ENCODE assay signal across 23 mouse cellular contexts in genomic region chr17:50915216-50915615, GRCm38 (mm10).
DNase-seq lines count a peak whose midpoint lies in the region; ATAC-seq and TF ChIP-seq lines count a peak whose summit lies in the region.
"Had no signal": no experiment of that assay in that cellular context is flagged by ENCODE, and none has a peak within 500 bp of the region (broad histone marks: within the 10 kb centered on the region; RNA-seq: fewer than 3 reads in every experiment).

No protein-coding gene starts in this region.

- H3K79me2 ChIP-seq in liver, adult 2 months (ENCODE audit: control insufficient read depth, insufficient read depth, low read length) = no peaks in the 10 kb centered on the region

- intact Hi-C loops in left cerebral cortex, adult 2 months (cut with DNase I) = no loop called here

- no peaks in the 10 kb centered on the region for H3K4me1 ChIP-seq in liver, adult 2 months (ENCODE audit: control insufficient read depth, insufficient read depth, low read length)
- H3K4me1 ChIP-seq in liver, embryonic 12.5 days = no peaks in the 10 kb centered on the region
- no peaks in the 10 kb centered on the region for H3K4me1 ChIP-seq in intestine, postnatal 0 days (replicated peaks; ENCODE audit: control insufficient read depth, insufficient read depth, low read length)
- H3K4me1 ChIP-seq: embryonic facial prominence, embryonic 10.5 days; embryonic facial prominence, embryonic 12.5 days; forebrain, embryonic 15.5 days had no signal

- no peak overlapping the region for H3K4me2 ChIP-seq in liver, embryonic 12.5 days
- no peak overlapping the region for H3K4me2 ChIP-seq in intestine, postnatal 0 days (replicated peaks; ENCODE audit: low read depth)
- H3K4me2 ChIP-seq: embryonic facial prominence, embryonic 12.5 days; forebrain, embryonic 13.5 days; forebrain, embryonic 15.5 days had no signal

- no peaks in the 10 kb centered on the region for H3K27me3 ChIP-seq in liver, adult 2 months (ENCODE audit: control insufficient read depth, insufficient read depth, low read length)
- H3K27me3 ChIP-seq in liver, embryonic 12.5 days (replicated peaks) = no peaks in the 10 kb centered on the region
- H3K27me3 ChIP-seq in intestine, postnatal 0 days (replicated peaks; ENCODE audit: control insufficient read depth, insufficient read depth, low read length) = no peaks in the 10 kb centered on the region
- H3K27me3 ChIP-seq: CH12.LX; embryonic facial prominence, embryonic 12.5 days; forebrain, embryonic 13.5 days; forebrain, embryonic 15.5 days; Patski had no signal

- WGBS in liver, adult 2 months = 51% methylated on average over 2 of the region's 2 CpGs
- WGBS in liver, embryonic 12.5 days (ENCODE audit: insufficient replicate concordance) = 77% methylated on average over 2 of the region's 2 CpGs
- 70% methylated on average over 2 of the region's 2 CpGs for WGBS in intestine, postnatal 0 days

- no peaks in the 10 kb centered on the region for H3K9me3 ChIP-seq in liver, embryonic 12.5 days (replicated peaks)
- H3K9me3 ChIP-seq in intestine, postnatal 0 days (ENCODE audit: control insufficient read depth) = no peaks in the 10 kb centered on the region
- H3K9me3 ChIP-seq: embryonic facial prominence, embryonic 10.5 days; embryonic facial prominence, embryonic 12.5 days; forebrain, embryonic 13.5 days; forebrain, embryonic 15.5 days; G1E had no signal

- DNase-seq in liver, adult 2 months (ENCODE audit: extremely low read depth, low read depth, low spot score) = peak; percentile 69
- DNase-seq in heart, adult 9 months (ENCODE audit: low spot score in 2 of 2) = no peak
- DNase-seq in left cerebral cortex, adult 2 months (ENCODE audit: extremely low spot score in 1 of 2, low spot score in 2 of 2) = no peak
- DNase-seq: adrenal gland, adult 8-10 months; adrenal gland, postnatal 14 days; adrenal gland, postnatal 36 days; B cell, adult 2 months; cerebellum, adult 11-12 months; cerebellum, adult 2 months; cerebellum, adult 9-10 months; cerebellum, postnatal 10 days; cerebellum, postnatal 25 days had no signal

- TF ChIP-seq CTCF in liver, adult 2 months (IDR thresholded peaks at IDR 0.05; ENCODE audit: low read depth, low read length) = no peak
- TF ChIP-seq CTCF in intestine, postnatal 0 days (IDR thresholded peaks at IDR 0.05; ENCODE audit: low read depth) = no peak
- no peak for TF ChIP-seq CTCF in left cerebral cortex, adult 2 months (IDR thresholded peaks at IDR 0.05)

- TF ChIP-seq POLR2A in liver, adult 2 months (IDR thresholded peaks at IDR 0.05; ENCODE audit: extremely low read depth, insufficient read depth, low read length) = no peak

- H3K27ac ChIP-seq in liver, adult 2 months (replicated peaks; ENCODE audit: insufficient read depth, low read depth, low read length) = no peak overlapping the region
- H3K27ac ChIP-seq in liver, embryonic 12.5 days = no peak overlapping the region
- peak overlapping the region; percentile 55 for H3K27ac ChIP-seq in intestine, postnatal 0 days (ENCODE audit: low read depth, low read length)
- H3K27ac ChIP-seq in left cerebral cortex, adult 2 months = no peak overlapping the region
- H3K27ac ChIP-seq: embryonic facial prominence, embryonic 10.5 days; embryonic facial prominence, embryonic 12.5 days; forebrain, embryonic 13.5 days; forebrain, embryonic 15.5 days had no signal

- H3K36me3 ChIP-seq in liver, adult 2 months (ENCODE audit: control insufficient read depth, insufficient read depth, low read length) = peaks cover 5% of the 10 kb centered on the region
- H3K36me3 ChIP-seq in liver, embryonic 12.5 days = peaks cover 6% of the 10 kb centered on the region; the same call in 1 of the 2 replicates
- H3K36me3 ChIP-seq in intestine, postnatal 0 days (ENCODE audit: control insufficient read depth, insufficient read depth) = no peaks in the 10 kb centered on the region
- H3K36me3 ChIP-seq: embryonic facial prominence, embryonic 12.5 days; forebrain, embryonic 15.5 days had no signal

- H3K4me3 ChIP-seq in liver, adult 2 months (ENCODE audit: insufficient read depth, low read depth, low read length) = no peak overlapping the region
- H3K4me3 ChIP-seq in liver, embryonic 12.5 days = no peak overlapping the region
- no peak overlapping the region for H3K4me3 ChIP-seq in intestine, postnatal 0 days (ENCODE audit: low read depth, low read length)
- H3K4me3 ChIP-seq in left cerebral cortex, adult 2 months = no peak overlapping the region
- H3K4me3 ChIP-seq: embryonic facial prominence, embryonic 10.5 days; embryonic facial prominence, embryonic 12.5 days; forebrain, embryonic 13.5 days; forebrain, embryonic 15.5 days had no signal

- H3K9ac ChIP-seq in liver, adult 2 months (ENCODE audit: low read depth, low read length) = no peak overlapping the region
- no peak overlapping the region for H3K9ac ChIP-seq in liver, embryonic 12.5 days
- H3K9ac ChIP-seq in intestine, postnatal 0 days (ENCODE audit: low read depth, low read length) = no peak overlapping the region
- H3K9ac ChIP-seq: embryonic facial prominence, embryonic 12.5 days; forebrain, embryonic 13.5 days; forebrain, embryonic 15.5 days had no signal

- ATAC-seq in liver, embryonic 12.5 days = no peak
- ATAC-seq in intestine, postnatal 0 days = peak; percentile 92
- ATAC-seq: activated CD4-positive, CD25-positive, alpha-beta regulatory T cell, adult 4 months; CD4-positive, CD25-positive, alpha-beta regulatory T cell, adult 4 months; forebrain, embryonic 13.5 days; forebrain, embryonic 15.5 days; Patski had no signal
